Mouse (Mus musculus) heart, embryonic 16.5 days (tissue): ENCODE measurements at regions not wholly inside any gene's neighbourhood (a gene's known extent, or its start where the extent isn't known, plus 50 kb on each side); places are given as distances from the start of the nearest gene placed in this dataset.

Experiments used
- ATAC-seq: fragments of 200-750 bp; cut with Nextera tagmentation; replicated peaks from 2 replicates; pipeline ENCODE4 v1.8.0; 2017; ENCODE audit warnings: moderate number of reproducible peaks; ENCODE audit not compliant: insufficient read depth, low FRiP score; ENCODE audit errors: extremely low read depth
- H3K27ac ChIP-seq: fragments of 300-500 bp; sonication (generic); 2 replicates; pipeline ENCODE4 v1.5.1; 2014; ENCODE audit warnings: mild to moderate bottlenecking, low read length, control low read depth, moderate library complexity
- H3K27me3 ChIP-seq: fragments of 300-500 bp; sonication (generic); 2 replicates; pipeline ENCODE4 v1.6.1; 2014; ENCODE audit warnings: low read length, mixed read lengths; ENCODE audit not compliant: control insufficient read depth, insufficient read depth
- H3K36me3 ChIP-seq: fragments of 300-500 bp; sonication (generic); 2 replicates; pipeline ENCODE4 v1.6.1; 2014; ENCODE audit not compliant: control insufficient read depth, insufficient read depth
- H3K4me1 ChIP-seq: fragments of 300-500 bp; sonication (generic); 2 replicates; pipeline ENCODE4 v1.6.1; 2014; ENCODE audit warnings: low read length, mixed read lengths; ENCODE audit not compliant: control insufficient read depth, insufficient read depth
- H3K4me2 ChIP-seq: fragments of 300-500 bp; sonication (generic); 2 replicates; pipeline ENCODE4 v1.6.1; 2014; ENCODE audit warnings: low read depth, mild to moderate bottlenecking, control low read depth, low read length
- H3K4me3 ChIP-seq: fragments of 300-500 bp; sonication (generic); 2 replicates; pipeline ENCODE4 v1.5.1; 2014; ENCODE audit warnings: mild to moderate bottlenecking, control low read depth, low read length
- H3K9ac ChIP-seq: fragments of 300-500 bp; sonication (generic); 2 replicates; pipeline ENCODE4 v1.6.1; 2014; ENCODE audit warnings: low read length, control low read depth
- H3K9me3 ChIP-seq: fragments of 300-500 bp; sonication (generic); replicated peaks from 2 replicates; pipeline ENCODE4 v1.6.1; 2016; ENCODE audit warnings: low read length; ENCODE audit not compliant: control insufficient read depth
- WGBS: fragments of 180-500 bp; shearing (Covaris S2); extraction: QIAGEN DNeasy Blood & Tissue Kit; methylation state at CpG from one replicate; pipeline ENCODE4 v1.1.7; 2014; 5-methylcytosine and 5-hydroxymethylcytosine counted together

- H3K27me3 ChIP-seq = no peaks in the 10 kb centered on the region
- H3K9me3 ChIP-seq = no peaks in the 10 kb centered on the region
- H3K27ac ChIP-seq = no peak overlapping the region
- H3K4me1 ChIP-seq = no peaks in the 10 kb centered on the region
- no peaks in the 10 kb centered on the region for H3K36me3 ChIP-seq
- H3K4me2 ChIP-seq = no peak overlapping the region
- no peak for ATAC-seq
- H3K9ac ChIP-seq = no peak overlapping the region
- WGBS = 72% methylated on average over 3 of the region's 3 CpGs
- H3K4me3 ChIP-seq = no peak overlapping the region
Observed at GRCm38 (mm10) chr9:85475214-85475613, 148.1 kb upstream of the Tent5a start.

DNA sequence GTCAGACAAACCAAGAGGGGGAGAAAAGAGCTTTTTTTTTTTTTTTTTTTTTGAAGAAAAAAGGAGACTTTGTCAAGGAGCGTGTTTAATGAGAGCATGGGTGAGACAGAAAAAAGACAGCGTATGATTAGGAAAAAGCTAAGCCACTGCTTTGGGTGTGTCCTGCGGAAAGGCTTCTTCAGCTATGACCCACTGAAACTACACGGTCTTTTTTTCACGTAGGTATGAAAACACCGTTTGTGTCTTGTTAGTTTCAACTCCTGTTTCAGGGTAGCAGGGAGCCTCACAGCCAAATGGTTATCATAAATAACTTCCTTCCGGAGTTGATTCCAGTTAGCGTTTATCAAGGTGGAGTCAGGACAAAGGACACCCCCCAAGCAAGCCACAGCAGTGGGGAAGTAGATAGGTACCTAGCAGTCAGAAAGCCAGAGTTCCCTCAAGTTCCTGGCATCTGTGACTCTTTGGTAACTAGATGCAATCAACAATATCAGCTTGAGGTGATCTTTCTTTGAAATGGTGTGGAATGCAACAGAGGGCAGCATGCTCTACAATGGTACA is 143.2 kb upstream of the Tent5a start:
- H3K4me3 ChIP-seq = no peak overlapping the region
- WGBS = 74% methylated on average over 8 of the region's 8 CpGs
- no peak for ATAC-seq
- no peaks in the 10 kb centered on the region for H3K4me1 ChIP-seq
- no peak overlapping the region for H3K4me2 ChIP-seq
- H3K27me3 ChIP-seq = no peaks in the 10 kb centered on the region
- no peak overlapping the region for H3K9ac ChIP-seq
- no peak overlapping the region for H3K27ac ChIP-seq
- no peaks in the 10 kb centered on the region for H3K9me3 ChIP-seq
- H3K36me3 ChIP-seq = no peaks in the 10 kb centered on the region

DNA sequence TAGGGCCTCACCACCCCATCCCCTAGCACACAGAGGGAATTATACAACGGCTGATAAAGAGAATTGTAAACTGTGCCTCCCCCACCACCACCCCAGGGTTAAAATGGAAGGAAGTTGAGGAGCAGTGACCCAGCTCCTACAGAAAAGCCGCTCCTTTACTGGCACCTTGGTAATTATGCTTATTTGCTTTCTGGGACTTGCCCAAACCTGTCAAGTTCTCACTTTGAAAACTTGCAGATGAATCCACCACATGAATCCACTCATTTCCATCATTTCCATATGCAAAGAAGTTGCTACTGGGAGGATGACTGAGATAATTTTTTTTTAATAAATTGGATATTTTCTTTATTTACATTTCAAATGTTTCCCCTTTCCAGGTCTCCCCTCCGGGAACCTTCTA is 142.1 kb upstream of the Tent5a start:
- no peak overlapping the region for H3K27ac ChIP-seq
- no peak overlapping the region for H3K4me2 ChIP-seq
- H3K9ac ChIP-seq = no peak overlapping the region
- no peak overlapping the region for H3K4me3 ChIP-seq
- 55% methylated on average over 3 of the region's 3 CpGs for WGBS
- no peaks in the 10 kb centered on the region for H3K27me3 ChIP-seq
- no peaks in the 10 kb centered on the region for H3K36me3 ChIP-seq
- ATAC-seq = no peak
- no peaks in the 10 kb centered on the region for H3K9me3 ChIP-seq
- H3K4me1 ChIP-seq = no peaks in the 10 kb centered on the region

DNA sequence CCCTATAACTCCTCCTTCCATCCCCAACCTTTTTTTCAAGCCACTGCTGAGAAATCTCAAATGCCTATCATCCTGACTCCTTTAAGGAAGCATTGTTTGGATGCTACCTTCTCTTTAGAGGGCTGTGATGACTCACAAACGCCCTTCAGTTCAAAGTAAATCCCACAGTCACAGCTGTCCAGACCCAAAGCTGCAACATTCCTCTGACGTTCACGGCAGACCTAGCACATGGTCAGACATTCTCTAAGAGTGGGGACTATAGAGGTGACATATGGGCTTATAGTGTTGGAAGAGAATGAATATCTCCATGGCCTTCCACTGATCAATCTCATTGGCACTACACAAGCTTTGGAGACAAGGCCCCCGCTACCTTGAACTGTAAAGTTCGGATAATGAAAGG is 139.5 kb upstream of the Tent5a start:
- no peaks in the 10 kb centered on the region for H3K9me3 ChIP-seq
- no peaks in the 10 kb centered on the region for H3K36me3 ChIP-seq
- no peak overlapping the region for H3K4me2 ChIP-seq
- H3K27me3 ChIP-seq = no peaks in the 10 kb centered on the region
- H3K27ac ChIP-seq = no peak overlapping the region
- no peaks in the 10 kb centered on the region for H3K4me1 ChIP-seq
- 67% methylated on average over 5 of the region's 5 CpGs for WGBS
- H3K9ac ChIP-seq = no peak overlapping the region
- no peak for ATAC-seq
- H3K4me3 ChIP-seq = no peak overlapping the region

DNA sequence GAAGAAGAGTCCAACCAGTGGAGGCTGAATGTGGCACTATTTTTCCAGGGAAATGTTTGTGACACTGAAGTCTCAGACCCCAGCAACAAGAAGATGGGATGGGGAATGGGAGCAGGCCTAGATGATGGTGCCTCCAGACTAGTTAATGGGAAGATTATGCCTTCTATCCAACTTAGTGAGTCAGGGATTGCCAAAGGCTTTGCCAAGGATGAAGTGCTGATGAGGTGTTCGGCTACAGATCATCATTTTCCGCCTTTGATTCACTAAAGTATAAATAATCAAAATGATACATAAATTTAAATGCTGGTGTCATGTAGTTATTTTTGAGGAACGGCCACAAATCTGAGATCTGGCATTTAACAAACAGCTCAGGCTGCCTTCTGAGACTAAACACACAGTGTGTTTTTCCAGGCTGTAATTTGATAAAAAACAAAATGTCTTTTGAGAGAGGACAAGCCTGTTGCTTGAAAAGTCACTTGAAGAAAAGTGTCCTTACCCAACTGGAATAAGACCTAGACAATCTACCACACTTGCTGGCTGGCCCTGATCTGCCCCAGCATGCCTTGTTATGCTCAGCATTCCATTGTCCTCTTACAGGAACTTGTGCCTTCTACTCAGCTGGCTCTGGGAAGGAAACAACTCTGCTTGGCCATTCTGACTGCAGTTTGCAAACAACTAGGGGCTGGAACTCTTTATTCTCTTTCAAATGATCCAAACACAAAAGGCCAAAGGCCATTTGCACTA is 132.1 kb upstream of the Tent5a start:
- no peak for ATAC-seq
- no peak overlapping the region for H3K27ac ChIP-seq
- 80% methylated on average over 3 of the region's 3 CpGs for WGBS

GRCm38 (mm10) chr9:85458356-85458755 is 131.2 kb upstream of the Tent5a start:
- Histone ChIP-seq H3K27ac (no peak overlapping the region), H3K9me3 (no peaks in the 10 kb centered on the region), H3K27me3 (no peaks in the 10 kb centered on the region), H3K4me3 (no peak overlapping the region), H3K4me2 (no peak overlapping the region), H3K36me3 (no peaks in the 10 kb centered on the region), H3K4me1 (no peaks in the 10 kb centered on the region), H3K9ac (no peak overlapping the region)
- 71% methylated on average over 2 of the region's 2 CpGs for WGBS
- ATAC-seq = no peak

More for the DNA sequence above, 132.1 kb upstream of the Tent5a start:
- Histone ChIP-seq H3K9ac (no peak overlapping the region), H3K4me2 (no peak overlapping the region), H3K9me3 (no peaks in the 10 kb centered on the region), H3K4me3 (no peak overlapping the region), H3K4me1 (no peaks in the 10 kb centered on the region), H3K27me3 (no peaks in the 10 kb centered on the region), H3K36me3 (no peaks in the 10 kb centered on the region)

DNA sequence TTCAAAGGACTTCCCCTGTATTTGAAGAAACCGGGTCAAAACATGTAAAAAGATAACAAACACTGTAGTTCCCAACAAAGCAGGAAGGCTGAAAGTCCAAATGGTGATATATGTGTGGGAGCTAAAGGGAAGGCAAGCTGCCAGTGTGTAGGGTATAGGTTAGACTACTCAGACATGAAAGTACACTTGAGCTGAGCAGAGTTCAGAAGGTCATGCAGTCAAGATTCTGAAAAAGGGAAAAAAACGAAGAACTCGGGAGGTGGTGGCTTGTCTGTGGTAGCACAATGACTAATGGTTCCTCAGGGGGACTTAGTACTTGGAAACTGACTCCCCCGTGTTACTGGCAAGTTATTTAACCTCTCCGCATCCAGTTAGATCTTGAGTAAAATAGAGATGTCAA is 130.3 kb upstream of the Tent5a start:
- Histone ChIP-seq H3K4me2 (no peak overlapping the region), H3K27me3 (no peaks in the 10 kb centered on the region), H3K9me3 (no peaks in the 10 kb centered on the region), H3K27ac (no peak overlapping the region), H3K9ac (no peak overlapping the region), H3K4me3 (no peak overlapping the region), H3K36me3 (no peaks in the 10 kb centered on the region), H3K4me1 (no peaks in the 10 kb centered on the region)
- WGBS = 62% methylated on average over 5 of the region's 5 CpGs
- ATAC-seq = no peak

- Histone ChIP-seq H3K27me3 (no peaks in the 10 kb centered on the region), H3K9ac (no peak overlapping the region), H3K27ac (no peak overlapping the region), H3K9me3 (no peaks in the 10 kb centered on the region), H3K4me1 (no peaks in the 10 kb centered on the region), H3K36me3 (no peaks in the 10 kb centered on the region), H3K4me3 (no peak overlapping the region), H3K4me2 (no peak overlapping the region)
- ATAC-seq = no peak
- 72% methylated on average over 4 of the region's 4 CpGs for WGBS
Observed at GRCm38 (mm10) chr9:85455382-85455781, 128.2 kb upstream of the Tent5a start.

GRCm38 (mm10) chr9:85452196-85452857 is 125.2 kb upstream of the Tent5a start:
- 69% methylated on average over 8 of the region's 8 CpGs for WGBS
- no peaks in the 10 kb centered on the region for H3K36me3 ChIP-seq
- H3K9ac ChIP-seq = no peak overlapping the region
- ATAC-seq = no peak
- H3K27me3 ChIP-seq = no peaks in the 10 kb centered on the region
- H3K4me2 ChIP-seq = no peak overlapping the region
- no peak overlapping the region for H3K4me3 ChIP-seq
- H3K27ac ChIP-seq = no peak overlapping the region
- H3K4me1 ChIP-seq = no peaks in the 10 kb centered on the region
- H3K9me3 ChIP-seq = no peaks in the 10 kb centered on the region
